Mouse (Mus musculus) adipose tissue, adult 10 weeks (tissue): ENCODE measurements around the gene Gm49373. TPM values are rescaled to one million over a fixed set of nuclear protein-coding genes. Genes with fewer than 3 reads are reported as not detected.

ENCODE experiments used
- polyA plus RNA-seq: library from polyadenylated mRNA; stranded (reverse); fragments of 350-450 nt; fragmentation: Illumina TruSeq; extraction: RNeasy Lipid Tissue Mini Kit (QIAGEN cat#74804); gene quantifications from one replicate; pipeline ENCODE4 v1.2.3, GENCODE M21; 2014; ENCODE audit warnings: low read depth, low replicate concordance

Gene Gm49373
- polyA plus RNA-seq, result not detected

DNA sequence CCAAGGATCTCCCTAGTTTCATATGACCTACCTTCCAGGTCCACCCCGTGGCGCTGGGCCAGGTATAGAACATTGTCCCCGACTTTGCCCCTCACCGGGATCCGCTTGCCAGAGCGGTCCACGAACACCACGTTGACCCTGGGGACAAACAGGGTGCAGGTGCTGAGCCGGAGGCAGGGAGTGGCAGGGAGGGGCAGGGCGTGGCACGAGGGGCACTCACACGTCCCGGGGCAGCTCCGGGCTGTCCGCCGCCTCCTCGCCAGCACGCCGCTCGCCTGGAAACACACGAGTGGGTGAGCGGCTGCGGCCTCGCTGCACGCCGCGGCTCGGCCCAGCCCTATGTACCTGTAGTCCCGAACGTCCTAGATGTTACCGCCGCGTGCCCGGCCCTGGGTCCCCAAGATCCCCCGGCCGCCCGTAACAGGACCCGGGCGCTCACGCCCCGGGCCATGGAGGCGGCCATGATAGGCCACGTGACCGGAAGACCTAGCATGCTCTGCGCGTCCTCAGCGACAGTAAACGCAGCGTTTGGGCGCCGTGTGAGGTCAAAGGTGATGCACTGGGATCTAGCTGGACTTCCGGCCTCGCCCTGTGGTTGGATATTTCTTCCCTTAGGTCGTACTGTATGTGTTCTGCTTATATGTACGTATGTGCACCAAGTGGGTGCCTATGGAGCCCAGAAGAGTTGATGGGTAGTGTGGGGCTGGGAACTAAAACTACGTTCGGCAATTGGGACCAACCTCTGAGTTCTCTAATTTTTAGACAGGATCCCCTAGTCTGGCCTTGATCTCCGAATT lies at the start of gene Gm49373, which contains the start of gene Fdx1l:
TSS of gene Gm49373 (minus strand) at position 53 of the 797 bp plus-strand sequence.
TSS of gene Fdx1l (minus strand) at position 571 of the 797 bp plus-strand sequence.

GRCm38 (mm10) chr9:21091707-21092320 lies 18.9 kb upstream of the Gm49373 start, which contains the start of the genes Gm38431 and Raver1:
Gene Gm38431, minus strand, starts transcription at chr9:21091997.
Gene Raver1, minus strand, starts transcription at chr9:21092008.

GRCm38 (mm10) chr9:21067006-21067684 lies 5.8 kb downstream of the Gm49373 start, which contains the start of gene Zglp1:
Gene Zglp1, minus strand, starts transcription at chr9:21067093.

DNA sequence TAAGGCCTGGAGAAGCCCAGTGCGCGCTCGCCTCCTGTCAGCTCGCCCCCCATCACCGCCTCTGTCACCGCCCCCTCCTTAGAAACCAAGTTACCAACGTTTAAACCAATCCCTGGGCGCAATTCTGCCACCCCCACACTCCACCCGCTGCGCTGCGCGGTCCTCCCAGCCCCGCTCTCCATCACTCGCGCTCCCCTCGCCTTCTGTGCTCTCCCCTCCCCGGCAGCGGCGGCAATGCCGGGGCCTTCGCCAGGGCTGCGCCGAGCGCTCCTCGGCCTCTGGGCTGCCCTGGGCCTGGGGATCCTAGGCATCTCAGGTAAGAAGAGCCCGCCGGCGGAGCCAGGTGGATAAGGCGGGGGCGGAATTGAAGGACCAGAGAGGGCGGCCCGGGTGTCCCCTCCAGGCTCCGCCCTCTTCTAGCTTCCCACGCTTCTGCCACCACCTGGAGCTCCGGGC lies 41.0 kb downstream of the Gm49373 start, which contains the start of gene Icam5:
TSS of gene Icam5 (plus strand) at position 178 of the 456 bp plus-strand sequence.

GRCm38 (mm10) chr9:21029291-21030054 lies 43.4 kb downstream of the Gm49373 start, which contains the start of gene Icam4:
Gene Icam4, plus strand, starts transcription at chr9:21029373.

GRCm38 (mm10) chr9:21015571-21016130 lies 57.2 kb downstream of the Gm49373 start, which contains the start of gene Icam1:
Gene Icam1, plus strand, starts transcription at chr9:21015985.

Other genes with a start within 250 kb of the Gm49373 start
- 49.7 TPM for gene A230050P20Rik, start 204.5 kb downstream of the Gm49373 start, polyA plus RNA-seq
- gene Angptl6, start 193.4 kb downstream of the Gm49373 start, polyA plus RNA-seq, result 2.5 TPM
- gene Ppan, start 184.9 kb downstream of the Gm49373 start, polyA plus RNA-seq, result 19.4 TPM
- gene Eif3g, start 174.5 kb downstream of the Gm49373 start, polyA plus RNA-seq, result 137 TPM
- 16.9 TPM for gene Dnmt1, start 113.2 kb downstream of the Gm49373 start, polyA plus RNA-seq
- 2.8 TPM for gene S1pr2, start 96.3 kb downstream of the Gm49373 start, polyA plus RNA-seq
- 49.4 TPM for gene Mrpl4, start 70.4 kb downstream of the Gm49373 start, polyA plus RNA-seq
- 14.0 TPM for gene Icam1, start 57.1 kb downstream of the Gm49373 start, polyA plus RNA-seq
- gene Icam4, start 43.7 kb downstream of the Gm49373 start, polyA plus RNA-seq, result 0.32 TPM
- not detected for gene Icam5, start 41.0 kb downstream of the Gm49373 start, polyA plus RNA-seq
- not detected for gene Zglp1, start 6.0 kb downstream of the Gm49373 start, polyA plus RNA-seq
- 38.2 TPM for gene Fdx1l, start 518 bp upstream of the Gm49373 start, polyA plus RNA-seq
- gene Gm38431, start 18.9 kb upstream of the Gm49373 start, polyA plus RNA-seq, result 1.4 TPM
- gene Raver1, start 18.9 kb upstream of the Gm49373 start, polyA plus RNA-seq, result 32.1 TPM
- gene Tyk2, start 58.1 kb upstream of the Gm49373 start, polyA plus RNA-seq, result 17.2 TPM
- gene Cdc37, start 76.9 kb upstream of the Gm49373 start, polyA plus RNA-seq, result 120 TPM
- gene Pde4a, start 92.6 kb upstream of the Gm49373 start, polyA plus RNA-seq, result 16.0 TPM
- gene Keap1, start 166.3 kb upstream of the Gm49373 start, polyA plus RNA-seq, result 33.5 TPM
- not detected for gene S1pr5, start 175.3 kb upstream of the Gm49373 start, polyA plus RNA-seq
- 18.9 TPM for gene Atg4d, start 192.2 kb upstream of the Gm49373 start, polyA plus RNA-seq
- gene Kri1, start 214.9 kb upstream of the Gm49373 start, polyA plus RNA-seq, result 30.1 TPM
- gene Cdkn2d, start 218.3 kb upstream of the Gm49373 start, polyA plus RNA-seq, result 13.7 TPM
- gene Ap1m2, start 239.2 kb upstream of the Gm49373 start, polyA plus RNA-seq, result 73.5 TPM
- gene Slc44a2, start 247.6 kb upstream of the Gm49373 start, polyA plus RNA-seq, result 39.7 TPM